Mouse (Mus musculus) megakaryocyte, embryonic 14.5 days (primary cell): ENCODE measurements around the gene Agpat2.

Source experiments
- FLI1 ChIP-seq: IDR thresholded peaks from 2 replicates; pipeline ENCODE4 v1.6.1; 2012; ENCODE audit warnings: low read length, inconsistent platforms, mixed read lengths
- GATA1 ChIP-seq: IDR thresholded peaks from 3 replicates; pipeline ENCODE4 v1.6.1; 2012; ENCODE audit warnings: mixed read lengths, low read length, inconsistent platforms, borderline replicate concordance

DNA sequence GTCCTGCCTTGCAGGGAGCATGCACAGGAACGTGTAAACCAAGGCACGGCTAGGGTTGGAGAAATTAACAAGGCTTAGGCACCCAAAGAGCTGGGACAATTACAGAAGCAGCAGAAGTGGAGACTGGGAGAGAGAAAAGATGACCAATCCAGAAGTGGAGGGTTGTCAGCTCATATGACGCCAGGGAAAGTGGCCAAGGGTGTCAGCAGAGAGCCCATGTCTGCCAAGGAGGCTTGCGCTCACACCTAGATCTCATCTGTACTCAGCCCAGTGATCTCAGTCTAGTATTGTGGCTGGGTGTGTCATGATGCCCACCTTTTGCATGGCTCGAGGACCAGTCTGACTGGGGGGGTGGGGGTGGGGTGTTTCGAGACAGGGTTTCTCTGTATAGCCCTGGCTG, 18.5 kb downstream of the Agpat2 start:
- no peak for TF ChIP-seq GATA1
- TF ChIP-seq FLI1: no peak
